Mouse (Mus musculus) frontal cortex, adult (tissue): ENCODE data around the gene Cldn7.
A peak's percentile ranks its signal among the peaks of the same experiment; 100 is the strongest.

ENCODE experiments used
- ATAC-seq: cut with Nextera tagmentation; 2 replicates; pipeline ENCODE4 v1.9.2; 2017; ENCODE audit warnings: mild to moderate bottlenecking, moderate library complexity, mixed read lengths; ENCODE audit not compliant: low TSS enrichment

The Cldn7 gene

GRCm38 (mm10) chr11:69933066-69933465, 31.5 kb upstream of the Cldn7 start:
- ATAC-seq: no peak

- ATAC-seq: peak; percentile 76
These were observed 30.4 kb upstream of the Cldn7 start for GRCm38 (mm10) chr11:69934169-69934568.

GRCm38 (mm10) chr11:69934681-69935080, 29.9 kb upstream of the Cldn7 start:
- ATAC-seq: no peak

GRCm38 (mm10) chr11:69935137-69935879, 29.3 kb upstream of the Cldn7 start, which contains the start of gene Ybx2:
Gene Ybx2, plus strand, starts transcription at chr11:69935796.
- ATAC-seq: peak; percentile 88; the same call in 1 of the 2 replicates

- no peak for ATAC-seq
These were observed 28.4 kb upstream of the Cldn7 start for GRCm38 (mm10) chr11:69936156-69936555.

- ATAC-seq: no peak
These were observed 27.7 kb upstream of the Cldn7 start for GRCm38 (mm10) chr11:69936714-69937347.

GRCm38 (mm10) chr11:69937385-69937784, 27.2 kb upstream of the Cldn7 start:
- no peak for ATAC-seq

- ATAC-seq: no peak
These were observed 26.7 kb upstream of the Cldn7 start for GRCm38 (mm10) chr11:69937834-69938233.

GRCm38 (mm10) chr11:69938401-69938979, 26.1 kb upstream of the Cldn7 start:
- no peak for ATAC-seq

- ATAC-seq: no peak
These were observed 25.4 kb upstream of the Cldn7 start for GRCm38 (mm10) chr11:69939181-69939580.

- no peak for ATAC-seq
These were observed 24.8 kb upstream of the Cldn7 start for GRCm38 (mm10) chr11:69939731-69940130.

- ATAC-seq: no peak
These were observed 23.6 kb upstream of the Cldn7 start for GRCm38 (mm10) chr11:69940962-69941361.

- no peak for ATAC-seq
These were observed 19.4 kb upstream of the Cldn7 start for GRCm38 (mm10) chr11:69945216-69945615.

GRCm38 (mm10) chr11:69945997-69946891, 18.3 kb upstream of the Cldn7 start:
- no peak for ATAC-seq

- no peak for ATAC-seq
These were observed 17.1 kb upstream of the Cldn7 start for GRCm38 (mm10) chr11:69947337-69948065.

GRCm38 (mm10) chr11:69948066-69948762, 16.4 kb upstream of the Cldn7 start, which contains the start of gene Slc2a4:
Gene Slc2a4, minus strand, starts transcription at chr11:69948188.
- ATAC-seq: no peak

- ATAC-seq: peak; percentile 52; the same call in 1 of the 2 replicates
These were observed 15.8 kb upstream of the Cldn7 start for GRCm38 (mm10) chr11:69948763-69949150.

- ATAC-seq: peak; percentile 55; the same call in 1 of the 2 replicates
These were observed 13.6 kb upstream of the Cldn7 start for GRCm38 (mm10) chr11:69950807-69951459.

GRCm38 (mm10) chr11:69952274-69952673, 12.3 kb upstream of the Cldn7 start:
- no peak for ATAC-seq
